Mouse (Mus musculus) heart, embryonic 12.5 days (tissue): ENCODE data around the gene Vmn2r112. TPM values are rescaled to one million over a fixed set of nuclear protein-coding genes. Genes with fewer than 3 reads are reported as not detected.
"Not testable (repeated sequence)": the region's sequence is repeated elsewhere in the genome, so short reads cannot be mapped to it uniquely, and the experiment has no call there.

Experiments used
- ATAC-seq: fragments of 200-750 bp; cut with Nextera tagmentation; 2 replicates; pipeline ENCODE4 v1.8.0; 2017; ENCODE audit warnings: moderate TSS enrichment, moderate library complexity; ENCODE audit not compliant: insufficient number of reproducible peaks, low FRiP score
- H3K27ac ChIP-seq: fragments of 300-500 bp; sonication (generic); 2 replicates; pipeline ENCODE4 v1.5.1; 2016; ENCODE audit warnings: mild to moderate bottlenecking, moderate library complexity; ENCODE audit not compliant: poor library complexity, severe bottlenecking
- H3K27me3 ChIP-seq: fragments of 300-500 bp; sonication (generic); replicated peaks from 2 replicates; pipeline ENCODE4 v1.6.1; 2016; ENCODE audit warnings: mild to moderate bottlenecking, moderate library complexity
- H3K36me3 ChIP-seq: fragments of 300-500 bp; sonication (generic); 2 replicates; pipeline ENCODE4 v1.6.1; 2016; ENCODE audit warnings: mild to moderate bottlenecking, moderate library complexity
- H3K4me1 ChIP-seq: fragments of 300-500 bp; sonication (generic); replicated peaks from 2 replicates; pipeline ENCODE4 v1.6.1; 2016; ENCODE audit warnings: mild to moderate bottlenecking
- H3K4me2 ChIP-seq: fragments of 300-500 bp; sonication (generic); 2 replicates; pipeline ENCODE4 v1.6.1; 2016; ENCODE audit warnings: mild to moderate bottlenecking, moderate library complexity
- H3K4me3 ChIP-seq: fragments of 300-500 bp; sonication (generic); 2 replicates; pipeline ENCODE4 v1.5.1; 2016; ENCODE audit warnings: mild to moderate bottlenecking
- H3K9ac ChIP-seq: fragments of 300-500 bp; sonication (generic); 2 replicates; pipeline ENCODE4 v1.6.1; 2016; ENCODE audit warnings: mild to moderate bottlenecking, moderate library complexity
- H3K9me3 ChIP-seq: fragments of 300-500 bp; sonication (generic); replicated peaks from 2 replicates; pipeline ENCODE4 v1.6.1; 2016; ENCODE audit warnings: mild to moderate bottlenecking, moderate library complexity
- WGBS: fragments of 180-500 bp; shearing (Covaris S2); methylation state at CpG from one replicate; pipeline ENCODE4 v1.1.7; 2016; 5-methylcytosine and 5-hydroxymethylcytosine counted together
- polyA plus RNA-seq: library from polyadenylated mRNA; unstranded; fragments of >200 nt; fragmentation: Nextera tagmentation; extraction: Ambion mirVana; gene quantifications from 2 replicates; pipeline ENCODE4 v1.2.1, GENCODE M21; 2016

The Vmn2r112 gene
- polyA plus RNA-seq = not detected in 2 replicates

GRCm38 (mm10) chr17:22600651-22601050, at the start of gene Vmn2r112:
TSS of gene Vmn2r112 (plus strand) at chr17:22600951.
- not testable (repeated sequence) for H3K27me3 ChIP-seq, H3K36me3 ChIP-seq, H3K9me3 ChIP-seq, H3K4me2 ChIP-seq, H3K4me3 ChIP-seq, H3K27ac ChIP-seq, H3K9ac ChIP-seq, H3K4me1 ChIP-seq, ATAC-seq

GRCm38 (mm10) chr17:22573382-22573781, 27.4 kb upstream of the Vmn2r112 start, which contains the start of gene Vmn2r111:
TSS of gene Vmn2r111 (minus strand) at chr17:22573482.
- not testable (repeated sequence) for H3K27me3 ChIP-seq, H3K9ac ChIP-seq, H3K4me1 ChIP-seq, H3K9me3 ChIP-seq, ATAC-seq, H3K4me3 ChIP-seq, H3K4me2 ChIP-seq, H3K36me3 ChIP-seq, H3K27ac ChIP-seq
- 43% methylated on average over 1 of the region's 1 CpGs for whole genome bisulfite sequencing

- H3K36me3 ChIP-seq = no peaks in the 10 kb centered on the region
- no peak for ATAC-seq
These were observed 29.9 kb downstream of the Vmn2r112 start for GRCm38 (mm10) chr17:22630646-22631045.

More at GRCm38 (mm10) chr17:22630646-22631045, 29.9 kb downstream of the Vmn2r112 start:
- Histone ChIP-seq H3K4me1 (no peaks in the 10 kb centered on the region), H3K9me3 (peaks cover 10% of the 10 kb centered on the region), H3K9ac (no peak overlapping the region), H3K4me2 (no peak overlapping the region), H3K27ac (no peak overlapping the region), H3K4me3 (no peak overlapping the region), H3K27me3 (no peaks in the 10 kb centered on the region)
- 73% methylated on average over 1 of the region's 1 CpGs for WGBS

Other genes starting within 250 kb of the Vmn2r112 start
- 8.3 and 8.7 TPM in 2 replicates for gene Zfp944, start 239.6 kb upstream of the Vmn2r112 start, polyA plus RNA-seq
- 7.3 and 7.6 TPM in 2 replicates for gene Zfp758, start 239.5 kb upstream of the Vmn2r112 start, polyA plus RNA-seq
- gene Zfp946, start 176.7 kb upstream of the Vmn2r112 start, polyA plus RNA-seq = 10.4 and 10.6 TPM in 2 replicates
- gene Vmn2r111, start 27.5 kb upstream of the Vmn2r112 start, polyA plus RNA-seq = not detected in 2 replicates